In genomic region chr17:48551788-48552531, GRCm38 (mm10) we compare ENCODE assay signal across 20 mouse cellular contexts.
DNase-seq lines count a peak whose midpoint lies in the region; ATAC-seq lines count a peak whose summit lies in the region.
"Had no signal": no experiment of that assay in that cellular context is flagged by ENCODE, and none has a peak within 500 bp of the region (broad histone marks: within the 10 kb centered on the region; RNA-seq: fewer than 3 reads in every experiment).

No protein-coding gene starts in this region.

- H3K4me1 ChIP-seq in hindbrain, embryonic 14.5 days (replicated peaks; ENCODE audit: control insufficient read depth, insufficient read depth, low read length): no peaks in the 10 kb centered on the region
- H3K4me1 ChIP-seq: forebrain, embryonic 15.5 days; midbrain, embryonic 12.5 days; neural tube, embryonic 15.5 days had no signal

- H3K27ac ChIP-seq in hindbrain, embryonic 14.5 days: no peak overlapping the region
- H3K27ac ChIP-seq: forebrain, embryonic 15.5 days; gastrocnemius, adult 2 months; kidney, postnatal 0 days; midbrain, embryonic 12.5 days; neural tube, embryonic 15.5 days had no signal

- no peaks in the 10 kb centered on the region for H3K36me3 ChIP-seq in hindbrain, embryonic 14.5 days (replicated peaks; ENCODE audit: control insufficient read depth, insufficient read depth)
- H3K36me3 ChIP-seq: forebrain, embryonic 15.5 days; midbrain, embryonic 12.5 days; neural tube, embryonic 15.5 days had no signal

- no peaks in the 10 kb centered on the region for H3K27me3 ChIP-seq in hindbrain, embryonic 14.5 days (ENCODE audit: control insufficient read depth, insufficient read depth, low read length)
- H3K27me3 ChIP-seq: CH12.LX; forebrain, embryonic 15.5 days; midbrain, embryonic 12.5 days; neural tube, embryonic 15.5 days had no signal

- no peak overlapping the region for H3K4me3 ChIP-seq in hindbrain, embryonic 14.5 days (replicated peaks; ENCODE audit: low read length)
- H3K4me3 ChIP-seq: forebrain, embryonic 15.5 days; gastrocnemius, adult 2 months; midbrain, embryonic 12.5 days; neural tube, embryonic 15.5 days had no signal

- no peak overlapping the region for H3K4me2 ChIP-seq in hindbrain, embryonic 14.5 days (replicated peaks)
- H3K4me2 ChIP-seq: forebrain, embryonic 15.5 days; midbrain, embryonic 12.5 days; neural tube, embryonic 15.5 days had no signal

- H3K9ac ChIP-seq in hindbrain, embryonic 14.5 days: no peak overlapping the region
- H3K9ac ChIP-seq: forebrain, embryonic 15.5 days; midbrain, embryonic 12.5 days; neural tube, embryonic 15.5 days had no signal

- no peak for DNase-seq in frontal cortex, postnatal 10 days (ENCODE audit: low spot score in 2 of 2)
- DNase-seq in right cerebral cortex, adult 2 months (ENCODE audit: low spot score in 2 of 2): peak; percentile 20 to 39
- no peak for DNase-seq in right cerebral cortex, postnatal 4 days
- DNase-seq in layer of hippocampus, adult 11-12 months (ENCODE audit: low spot score): peak; percentile 43
- DNase-seq in gastrocnemius, postnatal 14 days: no peak
- no peak for DNase-seq in gastrocnemius, postnatal 10 days
- no peak for DNase-seq in hindbrain, embryonic 14.5 days (ENCODE audit: low spot score)
- DNase-seq: adrenal gland, postnatal 36 days; gastrocnemius, adult 2 months; heart, postnatal 10 days; liver; lung, adult 18-20 months; lung, postnatal 36 days had no signal

- ATAC-seq in frontal cortex, adult (ENCODE audit: low TSS enrichment): peak; percentile 69
- ATAC-seq in hindbrain, embryonic 14.5 days (ENCODE audit: low FRiP score): no peak
- ATAC-seq: forebrain, embryonic 15.5 days; hindbrain, embryonic 16.5 days had no signal

- H3K9me3 ChIP-seq in hindbrain, embryonic 14.5 days (ENCODE audit: control insufficient read depth, low read length): no peaks in the 10 kb centered on the region
- H3K9me3 ChIP-seq: forebrain, embryonic 15.5 days; midbrain, embryonic 12.5 days; neural tube, embryonic 15.5 days had no signal

- intact Hi-C loops in gastrocnemius, postnatal 14 days (cut with DNase I; ENCODE audit: low total_unique reads): no loop called here

- 86% methylated on average over 4 of the region's 4 CpGs for WGBS in hindbrain, embryonic 14.5 days

Comparison
In these comparisons a context has a peak if more than half of its experiments do, and no peak if none do; other contexts are left out.
1. DNase-seq: peak in right cerebral cortex, adult 2 months (2 of 2) and layer of hippocampus, adult 11-12 months (single experiment); none in frontal cortex, postnatal 10 days (0 of 2), right cerebral cortex, postnatal 4 days (single experiment), gastrocnemius, postnatal 14 days (single experiment), gastrocnemius, postnatal 10 days (single experiment) and hindbrain, embryonic 14.5 days (single experiment).